Mouse (Mus musculus): ENCODE data around the gene Pepd. TPM values are rescaled to one million over a fixed set of nuclear protein-coding genes. Genes with fewer than 3 reads are reported as not detected.

Gene Pepd
- polyA plus RNA-seq, 1 experiment from 2014 or later = 125 TPM

- no peaks in the 10 kb centered on the region for H3K36me3 ChIP-seq (ENCODE audit: control insufficient read depth, insufficient read depth, low read length)
- no peaks in the 10 kb centered on the region for H3K9me3 ChIP-seq (ENCODE audit: control insufficient read depth, low read length)
- H3K4me3 ChIP-seq (ENCODE audit: low read length) = no peak overlapping the region
- no peaks in the 10 kb centered on the region for H3K27me3 ChIP-seq (replicated peaks; ENCODE audit: control insufficient read depth, insufficient read depth, low read length)
- H3K27ac ChIP-seq (ENCODE audit: low read length) = no peak overlapping the region
- peaks cover 5% of the 10 kb centered on the region; the same call in 1 of the 2 replicates for H3K4me1 ChIP-seq (ENCODE audit: control insufficient read depth, insufficient read depth, low read length)
- H3K4me2 ChIP-seq (ENCODE audit: low read depth, low read length) = no peak overlapping the region
- 55% methylated on average over 5 of the region's 5 CpGs for WGBS
- ATAC-seq = no peak
- H3K9ac ChIP-seq (ENCODE audit: low read depth, low read length) = no peak overlapping the region
These were observed 178.4 kb downstream of the Pepd start for GRCm38 (mm10) chr7:35090550-35090949.

Small RNA genes within 50 kb of the gene (microRNA-seq; reads per million reads assigned to microRNA genes)
- not detected for gene Gm25033

Other genes starting within 250 kb of the Pepd start
- gene Chst8, start 99.7 kb upstream of the Pepd start, polyA plus RNA-seq (2015; fragmentation: Nextera tagmentation; extraction: Ambion mirVana) = 3.9 TPM in 2 replicates
- gene Cebpg, start 144.2 kb downstream of the Pepd start, polyA plus RNA-seq (2015; fragmentation: Nextera tagmentation; extraction: Ambion mirVana) = 43.4 and 46.4 TPM in 2 replicates
- gene Cebpa, start 206.9 kb downstream of the Pepd start, polyA plus RNA-seq (2015; fragmentation: Nextera tagmentation; extraction: Ambion mirVana) = 9.9 and 11.7 TPM in 2 replicates